Mouse (Mus musculus): ENCODE measurements around the gene Mtap. TPM values are rescaled to one million over a fixed set of nuclear protein-coding genes. Genes with fewer than 3 reads are reported as not detected.
A peak's percentile ranks its signal among the peaks of the same experiment; 100 is the strongest.

Gene Mtap
- total RNA-seq, 2 experiments from 2014 or later: 12.4 to 14.8 TPM

- DNase-seq: peak; percentile 48
- intact Hi-C loops (cut with DNase I; ENCODE audit: low total_unique reads): loop anchor here (2.0 kb wide), 1 partner anchor 257 kb away; no protein-coding TSS in a partner anchor
These were observed 7.5 kb upstream of the Mtap start for GRCm38 (mm10) chr4:89129311-89129913.

- intact Hi-C loops (cut with DNase I; ENCODE audit: low total_unique reads): no loop called here
- DNase-seq: no peak
These were observed 5.1 kb upstream of the Mtap start for GRCm38 (mm10) chr4:89131795-89132194.

DNA sequence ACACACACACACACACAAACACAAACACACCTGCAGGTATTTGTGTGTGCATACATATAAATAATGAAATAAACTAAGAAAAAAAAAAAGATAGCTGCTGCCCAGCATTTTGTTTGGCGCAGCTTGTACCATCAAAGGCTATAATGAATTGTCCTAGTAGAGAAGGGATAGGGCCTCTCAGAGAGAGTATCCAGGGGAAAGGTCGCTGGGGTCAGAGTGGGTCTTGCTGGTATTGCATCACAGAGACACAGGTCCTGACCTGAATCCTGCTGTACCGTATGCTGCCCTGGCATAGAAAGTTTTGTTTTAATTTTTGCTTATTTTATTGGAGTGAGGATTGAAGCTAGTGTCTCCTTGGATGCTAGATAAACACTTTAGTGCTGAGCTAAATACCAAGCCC is 566 bp upstream of the Mtap start:
- intact Hi-C loops (cut with DNase I; ENCODE audit: low total_unique reads): no loop called here
- DNase-seq: no peak

GRCm38 (mm10) chr4:89137542-89138360 is 829 bp downstream of the Mtap start:
- intact Hi-C loops (cut with DNase I; ENCODE audit: low total_unique reads): no loop called here

DNA sequence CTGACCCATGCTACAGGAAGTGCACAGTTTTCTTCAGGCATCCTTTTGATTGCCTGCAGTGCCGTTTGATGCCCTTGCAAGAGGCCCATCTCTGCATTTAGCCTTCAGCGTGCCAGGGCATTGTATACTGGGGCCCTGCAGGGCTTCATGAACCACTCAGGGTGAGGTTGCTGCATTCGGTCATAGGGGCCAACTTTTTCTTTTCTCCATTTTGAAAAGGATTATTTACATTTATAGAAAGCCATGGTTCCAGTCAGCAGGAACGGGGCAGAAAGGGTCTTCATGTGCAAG is 1.4 kb downstream of the Mtap start:
- no peak for DNase-seq
- intact Hi-C loops (cut with DNase I; ENCODE audit: low total_unique reads): no loop called here

More at GRCm38 (mm10) chr4:89137542-89138360, 829 bp downstream of the Mtap start:
- DNase-seq: peak; percentile 29

DNA sequence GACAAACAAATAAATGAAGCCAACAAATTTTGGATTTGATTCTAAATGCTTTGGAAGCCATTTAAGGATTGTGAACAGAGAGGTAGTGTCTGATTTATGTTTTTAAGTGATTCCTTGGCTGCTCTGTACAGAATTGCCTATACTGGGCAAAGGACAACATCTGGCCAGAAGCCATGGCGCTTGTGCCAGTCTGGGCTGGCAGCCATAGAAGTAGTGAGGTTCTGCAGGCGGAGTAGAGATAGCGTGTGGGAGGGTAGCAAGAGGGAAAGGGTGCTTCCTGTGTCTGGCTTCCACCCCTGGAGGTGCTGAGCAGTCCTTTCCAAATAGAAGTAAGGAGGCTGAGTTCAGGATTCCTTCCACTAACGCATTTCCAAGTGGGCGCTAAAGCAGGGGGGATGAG is 3.9 kb downstream of the Mtap start:
- DNase-seq: peak; percentile 29
- intact Hi-C loops (cut with DNase I; ENCODE audit: low total_unique reads): no loop called here

GRCm38 (mm10) chr4:89145409-89145808 is 8.5 kb downstream of the Mtap start:
- intact Hi-C loops (cut with DNase I; ENCODE audit: low total_unique reads): loop anchor here (2.0 kb wide), 1 partner anchor 381 kb away; no protein-coding TSS in a partner anchor
- DNase-seq: peak; percentile 69

- no peak for DNase-seq
- intact Hi-C loops (cut with DNase I; ENCODE audit: low total_unique reads): no loop called here
These were observed 9.4 kb downstream of the Mtap start for GRCm38 (mm10) chr4:89146291-89146690.

GRCm38 (mm10) chr4:89149261-89149660 is 12.3 kb downstream of the Mtap start:
- intact Hi-C loops (cut with DNase I; ENCODE audit: low total_unique reads): no loop called here
- DNase-seq: no peak

DNA sequence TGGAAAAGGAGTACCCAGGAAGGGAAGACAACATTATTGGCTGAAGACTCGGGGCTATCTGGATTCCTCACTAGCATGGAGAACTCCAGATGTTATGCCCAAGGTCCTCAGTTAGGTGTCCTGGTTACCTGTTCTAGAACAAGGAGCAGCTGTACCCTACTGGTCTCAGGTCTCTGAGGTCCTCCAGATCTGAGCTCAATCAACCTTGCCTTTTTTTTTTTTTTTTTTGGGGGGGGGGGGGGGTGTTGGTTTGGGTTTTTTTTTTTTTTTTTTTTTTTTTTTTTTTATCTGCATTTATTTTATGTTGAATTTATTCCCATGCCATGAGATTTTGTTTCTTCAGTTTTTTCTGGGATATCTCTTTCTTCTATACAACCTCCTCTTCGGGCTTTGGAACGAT is 24.5 kb downstream of the Mtap start:
- intact Hi-C loops (cut with DNase I; ENCODE audit: low total_unique reads): no loop called here
- no peak for DNase-seq

DNA sequence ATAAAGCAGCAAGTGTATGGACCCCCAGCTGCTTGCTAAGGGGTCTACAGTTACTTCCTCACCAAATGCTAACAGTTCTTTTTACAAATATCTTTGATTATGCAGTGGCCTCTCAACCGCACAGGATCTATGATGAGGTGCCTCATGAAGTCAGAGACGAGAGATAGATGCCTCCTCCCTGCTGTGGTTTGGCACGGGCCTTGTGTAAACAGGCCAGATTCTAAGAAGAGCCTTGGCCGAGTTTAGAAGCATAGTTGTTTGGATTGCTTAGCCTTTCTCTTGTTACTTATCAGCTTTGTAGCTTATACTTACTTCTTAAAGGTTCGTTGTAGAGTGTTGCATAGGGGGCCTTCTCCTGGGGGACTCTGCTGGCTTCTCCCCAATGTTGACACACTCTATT is 25.6 kb downstream of the Mtap start:
- intact Hi-C loops (cut with DNase I; ENCODE audit: low total_unique reads): no loop called here
- no peak for DNase-seq

GRCm38 (mm10) chr4:89163613-89164012 is 26.7 kb downstream of the Mtap start:
- no peak for DNase-seq
- intact Hi-C loops (cut with DNase I; ENCODE audit: low total_unique reads): no loop called here

DNA sequence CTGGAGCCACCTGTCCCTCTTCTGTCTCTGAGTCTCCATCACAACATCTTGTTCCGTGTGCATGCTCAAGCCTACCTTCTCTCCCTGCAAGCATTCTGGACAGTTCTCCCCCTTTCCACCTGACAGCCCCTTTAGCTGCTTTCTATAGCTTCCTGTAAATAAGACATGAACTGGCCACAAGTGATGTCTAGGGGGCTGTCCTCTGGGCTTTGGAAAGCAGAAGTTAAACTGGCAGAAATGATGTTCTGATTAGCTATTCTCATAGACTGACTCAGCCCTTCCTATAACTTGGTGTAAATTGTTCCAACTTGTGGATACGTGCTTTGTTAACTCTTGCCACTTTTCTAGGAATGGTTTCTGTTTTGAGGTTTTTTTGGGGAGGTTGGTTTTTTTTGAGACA is 27.8 kb downstream of the Mtap start:
- intact Hi-C loops (cut with DNase I; ENCODE audit: low total_unique reads): no loop called here
- DNase-seq: no peak

DNA sequence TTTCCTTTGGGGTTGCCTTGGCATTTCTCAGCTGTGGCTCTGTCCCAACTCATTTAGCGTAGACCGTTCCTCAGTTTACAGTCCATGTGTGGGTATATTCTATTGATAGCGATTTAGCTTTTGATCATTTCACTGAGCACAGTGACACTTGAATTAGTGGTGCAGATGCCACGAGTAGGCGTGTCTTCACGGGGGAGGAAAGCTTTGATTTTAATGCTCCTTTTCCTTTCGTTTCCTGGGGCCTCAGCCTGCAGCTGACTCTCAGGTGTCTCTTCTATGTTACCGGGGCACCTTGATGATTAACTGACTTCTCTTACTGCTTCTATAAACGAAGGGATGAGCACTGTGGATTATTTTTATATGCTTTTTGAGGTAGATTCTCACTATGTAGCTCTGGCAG is 32.0 kb downstream of the Mtap start:
- intact Hi-C loops (cut with DNase I; ENCODE audit: low total_unique reads): no loop called here
- DNase-seq: no peak

GRCm38 (mm10) chr4:89169739-89170138 is 32.8 kb downstream of the Mtap start:
- no peak for DNase-seq
- intact Hi-C loops (cut with DNase I; ENCODE audit: low total_unique reads): no loop called here

- DNase-seq: no peak
- intact Hi-C loops (cut with DNase I; ENCODE audit: low total_unique reads): no loop called here
These were observed 34.0 kb downstream of the Mtap start for GRCm38 (mm10) chr4:89170931-89171330.

GRCm38 (mm10) chr4:89172873-89173605 is 36.1 kb downstream of the Mtap start:
- DNase-seq: no peak
- intact Hi-C loops (cut with DNase I; ENCODE audit: low total_unique reads): no loop called here

GRCm38 (mm10) chr4:89177514-89178307 is 40.8 kb downstream of the Mtap start:
- no peak for DNase-seq
- intact Hi-C loops (cut with DNase I; ENCODE audit: low total_unique reads): no loop called here

GRCm38 (mm10) chr4:89180121-89180520 is 43.2 kb downstream of the Mtap start:
- no peak for DNase-seq
- intact Hi-C loops (cut with DNase I; ENCODE audit: low total_unique reads): no loop called here

- no peak for DNase-seq
- intact Hi-C loops (cut with DNase I; ENCODE audit: low total_unique reads): no loop called here
These were observed 44.7 kb downstream of the Mtap start for GRCm38 (mm10) chr4:89181656-89182055.

All from gastrocnemius, postnatal 14 days (tissue).